Mouse (Mus musculus): Measurements from ENCODE around the gene Ntsr1.

The Ntsr1 gene

DNA sequence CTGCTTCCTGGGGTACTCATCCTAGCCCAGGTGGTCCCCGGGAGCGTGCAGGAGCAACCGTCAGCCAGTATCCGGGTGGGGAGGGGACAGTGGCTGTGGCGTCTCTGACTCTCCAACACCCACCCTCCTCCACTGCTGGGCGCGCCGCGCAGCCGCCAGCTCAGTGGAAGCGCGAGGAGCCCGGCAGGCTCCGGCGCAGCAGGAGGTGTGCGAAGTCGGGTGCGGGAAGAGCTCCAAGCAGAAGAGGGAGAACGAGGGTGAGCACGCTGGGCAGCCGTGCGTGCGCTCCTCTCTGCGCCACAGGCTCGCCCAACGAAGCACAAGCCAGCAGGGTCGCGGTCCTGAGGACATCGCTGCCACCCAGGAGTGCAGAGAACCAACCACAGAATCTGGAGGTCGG is at the start of gene Ntsr1:
Ntsr1 (plus strand) TSS at position 236 of the 400 bp plus-strand sequence.
- no peak for DNase-seq (ENCODE audit: low spot score)

DNA sequence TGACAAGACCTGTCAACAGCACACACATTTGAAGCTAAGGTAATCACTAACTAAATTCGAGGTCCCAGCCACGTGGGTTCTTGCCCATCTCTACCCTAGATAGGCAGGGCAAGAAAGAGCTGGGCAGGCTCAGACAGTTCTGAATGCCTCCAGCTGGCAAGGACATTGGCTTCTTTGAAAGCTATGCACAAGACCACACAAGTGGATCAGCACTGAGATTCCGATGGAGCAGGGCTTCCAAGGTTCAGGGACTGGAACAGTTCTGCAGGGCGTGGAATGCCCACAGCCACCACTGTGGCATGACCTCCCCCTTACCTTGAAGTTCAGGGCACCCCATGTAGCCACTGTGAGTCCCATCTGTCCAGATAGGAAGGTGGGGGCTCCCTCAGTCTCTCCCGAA is 49.2 kb upstream of the Ntsr1 start:
- DNase-seq (ENCODE audit: low spot score) = no peak

DNA sequence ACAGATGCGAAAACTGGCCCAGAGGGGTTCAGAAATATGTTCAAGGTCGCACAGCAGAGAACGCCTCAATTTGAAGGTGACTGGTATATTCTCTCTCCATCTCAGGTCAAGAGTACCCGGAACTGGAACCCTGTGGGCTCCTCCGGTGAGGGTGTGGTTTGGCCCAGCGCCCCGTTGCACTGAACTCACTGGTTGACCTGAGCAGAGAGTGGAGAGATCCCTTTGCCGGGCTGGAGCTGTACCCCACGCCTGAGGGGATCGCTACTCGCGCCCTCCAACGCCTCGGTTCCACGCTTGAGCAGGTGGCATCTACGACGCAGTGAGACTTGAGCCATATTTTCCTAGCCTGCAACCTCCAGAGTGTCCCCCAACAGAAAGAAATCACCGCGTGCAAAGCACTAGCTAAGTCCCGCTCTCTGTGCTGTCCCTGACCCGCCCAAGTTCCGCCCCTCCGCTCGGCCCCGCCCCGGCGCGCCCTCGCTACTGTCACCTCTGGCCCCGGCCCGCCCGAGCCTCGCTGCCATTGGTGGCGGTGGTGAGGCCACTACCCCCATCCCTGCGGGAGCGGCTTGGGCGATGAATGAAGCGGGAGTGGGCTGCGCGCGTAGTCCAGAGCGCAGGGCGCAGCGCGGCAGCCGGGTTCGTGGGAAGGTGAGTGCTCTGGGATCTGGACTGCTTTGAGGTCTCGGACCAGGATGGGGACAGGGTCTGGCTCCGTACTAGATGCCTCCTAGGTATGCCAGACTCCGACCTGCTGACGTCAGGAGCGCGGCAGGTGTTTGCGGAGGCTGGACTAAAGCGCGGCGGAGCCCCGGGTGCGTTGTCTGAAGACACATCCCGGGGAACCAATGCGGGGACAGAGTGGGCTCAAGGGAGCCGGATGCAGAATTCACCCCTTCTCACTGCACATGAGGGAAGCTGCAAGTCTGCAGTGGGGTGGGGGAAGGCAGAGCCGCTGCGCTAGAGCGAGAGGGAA is 43.8 kb upstream of the Ntsr1 start, which contains the start of gene Slco4a1:
Slco4a1 (plus strand) TSS at position 523 of the 976 bp plus-strand sequence.
- DNase-seq (ENCODE audit: low spot score) = peak; percentile 77

DNA sequence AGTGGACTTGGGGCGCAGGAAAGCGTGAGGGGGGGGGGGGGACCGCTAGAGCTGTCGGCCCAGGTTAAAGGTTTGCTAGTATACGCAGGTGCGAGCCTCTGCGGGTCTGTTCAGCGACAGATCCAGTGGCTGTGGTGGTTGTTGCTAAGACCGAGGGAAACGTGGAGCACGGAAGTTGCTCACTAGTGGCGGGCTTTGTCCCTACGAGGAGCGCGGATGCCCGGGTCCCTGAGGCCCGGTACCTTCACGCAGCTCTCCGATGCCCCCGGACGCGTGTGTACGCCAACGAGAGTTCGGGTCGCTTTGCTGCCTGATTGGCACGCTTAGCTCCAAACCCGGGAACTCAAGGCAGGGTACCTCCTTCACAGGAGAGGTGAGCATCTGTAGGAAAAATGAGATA is 43.1 kb upstream of the Ntsr1 start:
- no peak for DNase-seq (ENCODE audit: low spot score)

DNA sequence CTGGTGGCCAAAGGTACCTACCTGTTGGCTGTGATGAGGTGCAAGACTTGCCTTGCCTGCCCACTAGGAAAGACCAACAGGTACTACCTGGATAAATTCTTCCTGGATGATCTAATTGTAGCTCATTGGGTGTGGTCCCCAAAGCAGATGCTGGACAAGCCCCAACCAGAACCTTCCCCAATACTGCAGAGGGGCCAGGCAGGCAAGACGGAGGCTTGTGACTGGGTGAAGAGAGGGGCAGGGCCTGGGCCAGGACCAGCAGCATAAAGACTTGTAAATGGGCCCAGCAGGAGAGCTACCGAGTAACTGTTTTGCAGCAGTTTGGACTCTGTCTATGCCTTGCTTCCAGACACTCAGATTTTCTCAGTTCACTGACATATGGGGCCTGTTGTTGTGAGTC is 42.1 kb upstream of the Ntsr1 start:
- DNase-seq (ENCODE audit: low spot score) = no peak

DNA sequence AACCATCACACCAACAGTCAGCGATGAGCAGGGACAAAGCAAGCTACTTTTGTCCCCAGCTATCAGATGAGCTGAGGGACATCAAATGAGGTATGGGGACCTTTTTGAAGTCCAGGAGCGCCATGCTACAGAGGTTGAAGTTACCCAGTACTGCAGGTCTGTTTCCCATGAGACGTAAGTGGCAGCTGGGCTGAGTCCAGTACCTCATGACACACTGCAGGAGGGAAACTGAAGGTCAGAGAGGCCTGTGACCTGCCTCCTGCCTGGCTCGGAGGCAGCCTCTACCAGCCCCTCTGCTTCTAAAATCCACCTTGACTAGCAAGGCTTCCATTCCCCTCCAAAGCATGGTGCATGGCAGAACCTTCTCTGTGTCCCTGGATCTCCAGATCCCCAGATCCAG is 40.3 kb upstream of the Ntsr1 start:
- DNase-seq (ENCODE audit: low spot score) = no peak

DNA sequence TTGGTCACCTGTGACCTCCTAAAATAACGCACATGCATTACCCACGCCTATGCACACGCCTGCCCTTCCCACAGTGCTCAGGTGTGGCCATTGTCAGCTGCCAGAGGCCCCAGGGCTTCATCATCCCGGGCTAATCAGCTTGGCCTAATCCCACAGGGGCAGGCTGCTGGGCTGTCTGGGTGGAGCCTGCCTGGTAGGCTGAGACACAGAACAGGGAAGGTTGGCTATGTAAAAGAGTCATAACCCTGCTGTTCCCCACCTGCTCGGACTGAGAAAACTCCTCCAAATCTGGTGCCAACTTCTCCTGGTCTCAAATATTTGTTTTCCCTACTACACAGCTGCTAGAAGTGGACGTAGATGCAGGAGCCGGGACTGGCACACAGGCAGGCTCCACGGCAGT is 39.0 kb upstream of the Ntsr1 start:
- DNase-seq (ENCODE audit: low spot score) = no peak

DNA sequence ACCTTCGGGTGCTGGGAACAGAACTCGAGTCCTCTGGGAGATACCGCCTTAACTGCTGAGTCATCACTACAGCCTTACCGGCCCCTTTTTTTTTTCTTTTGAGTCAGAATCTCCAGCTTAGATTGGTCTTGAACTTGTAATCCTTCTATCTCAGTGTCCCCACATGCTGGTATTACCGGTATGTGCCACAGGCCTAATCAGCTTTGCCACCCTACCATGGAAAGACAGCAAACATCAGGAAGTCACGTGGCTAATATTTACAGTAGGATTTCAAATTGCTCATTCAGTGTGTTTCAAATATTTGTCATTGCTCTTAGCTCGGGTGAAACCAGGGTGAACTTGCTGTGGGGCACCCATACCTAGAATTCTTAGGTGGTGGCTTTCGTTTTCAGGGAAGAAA is 37.2 kb upstream of the Ntsr1 start:
- no peak for DNase-seq (ENCODE audit: low spot score)

DNA sequence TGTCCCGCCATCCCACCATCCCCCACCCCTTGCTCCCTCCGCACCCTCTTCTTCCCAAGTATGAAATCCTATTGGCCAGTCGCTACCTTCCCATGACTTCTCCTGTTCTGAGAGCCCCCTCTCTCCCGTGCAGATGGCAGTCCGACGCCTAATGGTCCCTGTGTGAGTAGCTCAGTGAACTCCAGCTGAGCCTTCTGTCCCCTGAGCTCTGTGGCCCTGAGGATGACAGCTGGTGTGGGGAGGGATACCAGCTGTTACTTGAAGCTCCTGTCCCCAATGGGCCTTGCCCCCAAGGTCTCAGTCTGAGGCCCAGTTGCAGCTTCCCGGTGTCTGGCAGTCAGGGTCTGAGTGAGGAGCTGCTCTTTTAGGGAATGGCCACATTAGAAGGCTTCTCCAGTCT is 33.3 kb upstream of the Ntsr1 start:
- no peak for DNase-seq (ENCODE audit: low spot score)

DNA sequence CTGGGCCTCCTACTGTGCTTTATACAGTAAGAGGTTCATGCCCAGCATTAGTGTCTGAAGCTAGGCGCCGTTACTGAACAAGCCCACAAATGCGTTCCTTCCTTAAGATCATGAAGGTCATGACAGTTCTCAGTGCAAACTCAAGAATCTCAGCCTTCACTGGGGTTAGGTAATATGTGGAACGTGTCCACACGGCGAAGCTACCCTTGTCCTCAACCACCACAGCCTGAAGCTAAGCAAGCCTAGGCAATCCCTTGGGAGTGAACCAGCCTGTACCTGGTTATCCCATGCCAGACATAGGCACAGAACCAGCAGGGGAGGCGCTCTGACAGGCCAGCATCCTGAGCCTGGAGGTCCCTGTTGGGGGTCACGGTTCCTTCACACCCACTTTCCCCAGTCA is 30.9 kb upstream of the Ntsr1 start:
- DNase-seq (ENCODE audit: low spot score) = no peak

DNA sequence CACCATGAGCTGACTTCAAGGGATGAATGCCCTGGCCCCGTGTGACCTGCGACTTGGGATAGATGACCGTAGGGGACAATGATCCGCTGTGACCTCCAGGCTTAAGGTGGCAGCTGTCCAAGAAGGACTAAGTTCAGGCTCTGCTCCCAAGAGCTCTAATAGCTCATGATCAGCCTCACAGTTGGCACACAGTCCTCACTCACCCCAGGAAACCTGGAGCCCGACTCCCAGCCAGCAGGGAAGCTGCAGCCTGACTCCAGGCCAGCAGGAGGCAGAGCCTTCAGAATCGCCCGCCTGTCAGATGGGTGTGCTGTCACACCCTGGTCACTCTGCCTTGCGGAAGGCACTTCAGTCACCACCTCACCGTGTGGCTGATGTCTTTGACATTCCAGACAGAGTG is 30.0 kb upstream of the Ntsr1 start:
- DNase-seq (ENCODE audit: low spot score) = no peak

DNA sequence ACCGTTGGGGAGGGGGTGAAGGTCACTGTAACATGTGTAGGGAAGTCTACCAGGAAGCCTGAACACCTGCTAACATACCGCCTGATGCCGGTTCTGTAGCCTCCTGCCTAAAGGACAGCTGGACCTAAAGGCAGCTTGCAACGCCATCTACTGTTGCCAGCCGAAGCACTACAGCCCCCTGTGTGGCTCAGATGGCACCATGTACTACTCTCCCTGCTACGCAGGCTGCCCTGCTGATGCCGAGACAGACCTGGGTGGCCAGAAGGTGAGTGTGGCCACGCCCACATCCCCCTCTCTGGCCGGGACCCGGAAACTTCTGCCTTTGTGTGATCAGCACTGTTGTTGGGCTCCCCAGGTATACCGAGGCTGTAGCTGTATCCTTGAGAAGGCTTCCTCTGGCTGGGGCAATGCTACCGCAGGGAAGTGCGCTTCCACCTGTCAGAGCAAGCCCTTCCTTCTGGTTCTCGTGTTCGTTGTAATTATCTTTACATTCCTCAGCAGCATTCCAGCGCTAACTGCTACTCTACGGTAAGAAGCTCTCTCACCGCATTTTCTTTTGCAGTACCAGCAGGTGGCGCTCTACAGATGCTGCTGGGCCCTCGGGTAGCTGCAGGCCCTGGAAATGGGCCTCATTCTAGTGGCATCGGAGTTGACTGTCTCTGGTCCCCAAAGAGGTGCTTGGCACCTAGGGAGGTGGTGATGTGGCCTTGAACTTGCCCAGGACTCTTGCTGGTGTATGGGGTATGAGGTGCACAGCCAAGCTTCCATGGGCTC is 27.3 kb upstream of the Ntsr1 start:
- peak; percentile 16 for DNase-seq (ENCODE audit: low spot score)

DNA sequence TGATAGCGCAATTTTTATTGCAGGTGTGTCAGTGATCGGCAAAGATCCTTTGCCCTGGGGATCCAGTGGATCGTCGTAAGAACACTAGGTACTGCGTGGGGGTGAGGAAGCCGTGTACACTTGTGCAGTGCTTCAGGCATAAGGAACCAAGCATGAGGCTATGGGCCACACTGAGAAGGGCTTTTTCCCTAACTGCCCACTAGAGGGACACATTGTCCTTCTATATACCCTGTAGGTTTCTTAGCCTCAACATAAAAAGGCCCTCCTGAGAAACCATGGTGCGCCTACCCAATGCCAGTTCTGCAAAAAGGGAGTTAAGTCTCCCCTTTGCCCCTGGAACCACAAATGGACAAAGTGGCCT is 26.7 kb upstream of the Ntsr1 start:
- DNase-seq (ENCODE audit: low spot score) = peak; percentile 11

DNA sequence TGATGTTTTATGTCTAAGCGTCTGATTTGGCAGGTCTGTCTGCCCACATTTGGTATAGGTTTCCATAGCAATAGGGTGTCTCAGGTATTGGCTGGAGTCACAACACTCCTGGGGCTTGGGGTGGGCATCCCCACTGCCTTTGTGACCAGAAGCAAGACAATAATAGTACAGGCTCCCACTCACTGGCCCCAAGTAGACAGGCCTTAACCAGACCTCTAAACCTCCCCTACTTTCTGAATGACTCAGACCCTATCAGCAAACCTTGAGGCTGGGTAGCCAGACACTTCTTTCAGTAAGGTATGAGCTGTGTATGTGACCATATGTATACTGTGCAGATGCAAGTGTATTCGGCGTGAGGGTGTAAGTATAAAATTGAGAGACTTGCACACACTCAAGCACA is 24.9 kb upstream of the Ntsr1 start:
- DNase-seq (ENCODE audit: low spot score) = no peak

DNA sequence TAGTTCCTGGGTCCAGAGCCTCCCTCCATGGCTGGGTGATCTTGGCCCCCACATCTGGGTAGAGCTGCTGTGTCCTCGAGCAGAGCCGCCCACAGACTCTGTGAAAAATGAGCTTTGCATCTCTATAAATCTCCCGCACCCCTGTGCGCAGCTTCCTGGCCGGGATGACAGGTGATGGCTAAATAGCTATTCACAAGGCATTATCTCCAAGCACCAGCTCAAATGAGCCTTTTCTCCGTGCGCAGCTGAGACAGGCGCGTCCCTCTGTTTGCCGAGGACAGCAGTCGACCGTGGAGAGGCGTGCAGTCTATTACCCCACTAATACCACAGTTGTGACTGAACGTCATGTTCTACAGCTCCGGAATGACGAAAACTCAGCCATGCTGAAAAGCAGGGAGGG is 17.5 kb upstream of the Ntsr1 start:
- no peak for DNase-seq (ENCODE audit: low spot score)

DNA sequence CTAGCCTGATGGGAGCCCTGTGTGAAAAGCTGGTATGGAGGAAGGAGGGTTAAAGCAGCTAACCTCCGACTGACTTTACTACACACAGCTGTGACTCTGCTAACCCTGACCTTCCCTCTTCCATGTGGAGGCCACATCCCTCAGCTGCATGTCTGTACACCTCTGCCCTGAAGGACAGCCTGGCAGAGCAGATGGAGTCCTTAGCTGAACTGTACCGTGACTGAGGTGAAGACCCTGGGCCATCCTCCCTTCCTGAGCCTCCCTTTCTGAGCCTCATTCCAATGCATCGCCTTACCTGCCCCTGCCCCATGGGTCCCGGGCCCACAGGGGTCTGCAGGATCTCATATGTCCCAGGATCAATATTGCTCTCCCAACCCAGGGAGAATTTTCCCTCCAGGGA is 14.9 kb upstream of the Ntsr1 start:
- DNase-seq (ENCODE audit: low spot score) = no peak

DNA sequence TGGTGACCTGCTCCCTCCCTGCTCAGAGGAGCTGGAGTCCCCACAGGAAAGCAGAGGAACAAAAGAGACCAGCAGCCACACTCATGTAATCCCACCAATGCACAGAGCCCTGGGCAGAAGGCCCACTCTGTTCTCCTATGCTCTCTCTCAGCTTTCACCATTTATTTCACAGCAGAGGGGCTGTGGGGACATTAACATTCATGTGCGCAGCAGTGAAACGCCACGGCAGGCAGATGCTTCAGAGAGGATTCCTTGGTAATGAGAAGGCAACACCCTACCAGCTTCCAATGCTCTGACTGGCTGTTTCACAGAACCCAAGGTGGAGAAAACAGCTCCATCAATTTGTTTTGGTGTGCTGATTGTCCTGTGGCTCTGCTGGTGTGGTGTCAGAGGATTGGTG is 14.5 kb upstream of the Ntsr1 start:
- no peak for DNase-seq (ENCODE audit: low spot score)

DNA sequence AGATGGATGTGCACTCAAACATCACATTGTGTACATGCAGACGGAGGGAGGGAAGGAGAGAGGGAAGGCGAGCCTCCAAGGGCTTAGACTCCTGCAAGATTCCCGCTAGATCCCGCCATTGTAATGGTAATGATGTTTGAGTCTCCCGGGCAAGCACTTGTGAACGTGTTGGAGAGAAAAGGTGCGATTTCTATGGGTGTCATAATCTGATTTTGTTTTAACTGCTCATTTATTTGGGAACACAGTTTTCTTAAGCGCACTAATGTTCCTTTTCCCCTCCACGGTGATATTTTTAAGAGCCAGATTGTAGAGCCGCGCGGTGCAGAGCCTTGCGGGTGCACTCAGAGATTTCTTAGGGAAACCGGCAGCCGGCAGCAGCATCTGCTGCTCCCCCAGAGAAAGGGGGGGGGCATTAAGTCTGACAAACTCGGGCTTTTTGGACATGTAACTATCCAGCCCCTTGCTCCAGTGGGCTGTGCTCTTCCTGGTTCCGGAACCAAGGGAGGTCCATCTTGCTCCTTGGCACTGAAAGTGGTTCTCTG is 11.5 kb upstream of the Ntsr1 start:
- no peak for DNase-seq (ENCODE audit: low spot score)

DNA sequence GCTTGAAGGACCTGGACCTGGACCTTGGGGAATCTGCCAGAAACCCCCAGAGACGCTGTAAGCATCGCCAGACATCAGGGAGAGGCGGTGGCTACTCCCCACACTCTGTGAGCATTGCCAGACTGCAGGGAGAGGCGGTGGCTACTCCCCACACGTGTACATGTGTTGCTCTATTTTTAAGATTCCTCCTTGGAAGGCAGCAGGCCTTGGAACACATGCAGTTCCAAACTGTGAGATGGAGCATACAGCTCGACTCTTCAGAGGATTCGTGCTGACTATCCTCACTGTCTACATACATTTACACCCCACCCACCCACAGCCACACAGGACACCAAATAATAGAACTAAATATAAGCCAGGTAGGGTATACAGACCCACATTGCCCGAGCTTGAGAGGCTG is 3.9 kb upstream of the Ntsr1 start:
- no peak for DNase-seq (ENCODE audit: low spot score)

DNA sequence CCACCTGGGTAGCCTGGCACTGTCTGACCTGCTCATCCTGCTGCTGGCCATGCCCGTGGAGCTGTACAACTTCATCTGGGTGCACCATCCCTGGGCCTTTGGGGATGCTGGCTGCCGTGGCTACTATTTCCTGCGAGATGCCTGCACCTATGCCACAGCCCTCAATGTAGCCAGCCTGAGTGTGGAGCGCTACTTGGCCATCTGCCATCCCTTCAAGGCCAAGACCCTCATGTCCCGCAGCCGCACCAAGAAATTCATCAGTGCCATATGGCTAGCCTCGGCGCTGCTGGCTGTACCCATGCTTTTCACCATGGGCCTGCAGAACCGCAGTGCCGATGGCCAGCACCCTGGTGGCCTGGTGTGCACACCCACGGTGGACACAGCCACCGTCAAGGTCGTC is 950 bp downstream of the Ntsr1 start:
- no peak for DNase-seq (ENCODE audit: low spot score)

DNA sequence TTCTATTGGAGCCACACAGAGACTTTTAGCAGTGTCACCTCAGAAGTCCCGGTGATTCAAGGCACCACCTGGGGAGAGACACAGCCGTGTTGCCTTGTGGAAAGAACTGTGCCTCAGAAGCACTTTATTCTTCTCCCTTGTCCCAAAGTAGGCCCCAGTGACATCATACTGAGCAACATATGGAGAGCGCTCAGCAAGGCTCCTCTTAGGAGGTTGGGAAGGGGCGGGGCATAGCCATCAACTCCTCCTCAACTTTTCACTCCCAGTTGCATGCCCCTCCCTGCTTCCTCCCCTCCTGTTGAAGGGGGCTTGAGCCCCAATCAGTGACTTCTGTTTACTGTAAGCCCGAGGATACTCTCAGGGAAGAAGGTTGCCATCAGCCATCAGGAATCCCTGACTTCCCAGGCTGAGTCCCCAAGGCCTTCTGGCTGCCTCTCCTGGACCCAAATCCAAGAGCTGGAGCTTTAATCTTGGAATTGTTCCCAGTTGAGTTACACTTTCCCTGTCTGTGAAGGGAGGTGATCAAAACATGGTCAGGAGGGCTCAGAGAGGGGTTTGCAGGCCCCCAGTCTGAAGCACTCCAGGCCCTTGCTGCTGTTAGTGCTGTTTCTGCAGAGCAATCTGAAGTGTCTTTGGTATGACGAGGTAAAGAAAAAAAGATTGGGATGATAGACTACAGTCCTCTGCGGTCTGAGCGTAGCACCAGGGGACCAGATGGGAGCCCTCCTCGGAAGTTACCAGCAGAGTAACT is 1.6 kb downstream of the Ntsr1 start:
- no peak for DNase-seq (ENCODE audit: low spot score)

DNA sequence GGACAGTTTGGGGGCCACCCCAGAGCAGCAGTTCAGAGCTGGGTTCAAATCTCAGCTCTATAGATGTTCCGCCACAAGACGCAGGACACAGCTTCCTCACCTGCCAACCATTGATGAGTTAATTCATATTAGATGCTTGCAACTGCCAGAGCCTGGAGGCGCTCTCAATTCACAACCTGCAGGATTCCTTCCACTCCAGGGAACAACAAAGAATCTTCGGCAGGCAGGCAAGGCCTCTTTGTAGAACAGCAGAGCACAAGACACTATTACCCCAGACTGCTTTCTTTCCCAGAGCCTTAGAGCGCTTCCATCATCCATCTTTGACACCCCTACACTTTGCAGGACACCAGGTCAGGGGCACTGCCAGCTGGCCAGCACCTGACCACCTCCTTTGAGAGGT is 6.5 kb downstream of the Ntsr1 start:
- DNase-seq (ENCODE audit: low spot score) = no peak
